Mouse (Mus musculus): Measurements from ENCODE around the gene Clcn3. TPM values are rescaled to one million over a fixed set of nuclear protein-coding genes. Genes with fewer than 3 reads are reported as not detected.

Clcn3 gene
- polyA plus RNA-seq, 1 experiment from 2014 or later: 24.8 TPM

DNA sequence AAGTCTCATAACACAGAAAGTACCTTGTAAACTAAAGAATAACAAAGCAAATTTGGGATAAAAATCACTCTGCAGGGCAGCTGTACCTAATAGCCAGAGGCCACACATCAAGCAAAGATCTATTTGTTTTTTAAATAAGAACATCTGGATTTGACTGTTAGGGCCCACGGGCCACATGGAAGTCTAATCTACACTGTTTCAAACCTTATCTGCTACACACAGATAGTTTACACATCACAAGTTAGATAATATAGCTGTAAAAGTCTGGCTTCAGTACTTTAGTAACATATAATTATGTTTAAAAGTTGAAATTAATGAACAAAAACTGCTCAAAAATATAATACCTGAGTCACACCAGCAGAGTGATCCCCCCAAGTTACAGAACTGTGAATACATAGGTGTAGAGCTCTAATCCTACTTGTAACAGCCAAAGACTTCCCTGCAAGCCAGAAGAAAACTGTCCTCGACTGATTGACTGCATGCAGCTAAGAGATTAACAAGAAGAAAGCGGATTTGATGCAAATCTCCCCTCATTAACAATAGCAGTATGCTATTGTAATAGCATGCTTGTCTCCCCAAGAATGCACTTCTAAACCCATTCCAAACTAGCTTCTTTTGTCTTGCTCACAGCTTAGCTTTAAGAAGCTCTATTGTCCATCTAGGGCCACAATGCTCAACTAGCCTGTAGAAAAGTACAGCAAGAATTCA, 44.2 kb downstream of the Clcn3 start:
- Histone ChIP-seq H3K4me1 (ENCODE audit: control insufficient read depth, insufficient read depth, low read length) (no peaks in the 10 kb centered on the region), H3K27ac (ENCODE audit: low read depth, low read length) (no peak overlapping the region), H3K27me3 (ENCODE audit: control insufficient read depth, insufficient read depth, low read length) (no peaks in the 10 kb centered on the region), H3K9me3 (ENCODE audit: control insufficient read depth, low read length) (no peaks in the 10 kb centered on the region), H3K36me3 (ENCODE audit: control insufficient read depth, insufficient read depth, low read length) (no peaks in the 10 kb centered on the region), H3K4me2 (replicated peaks; ENCODE audit: low read depth, low read length) (no peak overlapping the region), H3K4me3 (ENCODE audit: low read length) (no peak overlapping the region), H3K9ac (ENCODE audit: low read depth, low read length) (no peak overlapping the region)
- ATAC-seq (ENCODE audit: low FRiP score, low TSS enrichment): no peak
- 79% methylated on average over 3 of the region's 3 CpGs for WGBS

DNA sequence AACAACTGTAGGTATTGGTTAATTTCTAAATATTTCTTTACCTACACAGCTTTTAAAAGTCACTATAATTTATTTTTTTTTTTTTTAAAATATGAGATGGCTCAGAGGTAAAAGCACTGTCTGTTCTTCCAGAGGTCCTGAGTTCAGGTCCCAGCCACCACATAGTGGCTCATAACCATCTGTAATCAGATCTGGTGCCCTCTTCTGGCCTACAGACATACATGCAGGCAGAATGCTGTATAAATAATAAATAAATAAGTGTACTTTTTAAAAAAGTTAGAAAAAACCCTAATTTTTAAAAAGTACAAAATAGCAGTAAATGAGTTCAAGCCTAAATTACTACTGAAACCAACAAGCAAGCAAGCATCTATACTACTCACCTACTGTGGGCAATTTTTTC, 49.5 kb downstream of the Clcn3 start:
- ATAC-seq (ENCODE audit: low FRiP score, low TSS enrichment): no peak
- Histone ChIP-seq H3K9ac (ENCODE audit: low read depth, low read length) (no peak overlapping the region), H3K27me3 (ENCODE audit: control insufficient read depth, insufficient read depth, low read length) (no peaks in the 10 kb centered on the region), H3K4me1 (ENCODE audit: control insufficient read depth, insufficient read depth, low read length) (no peaks in the 10 kb centered on the region), H3K27ac (ENCODE audit: low read depth, low read length) (no peak overlapping the region), H3K4me2 (replicated peaks; ENCODE audit: low read depth, low read length) (no peak overlapping the region), H3K4me3 (ENCODE audit: low read length) (no peak overlapping the region), H3K36me3 (ENCODE audit: control insufficient read depth, insufficient read depth, low read length) (no peaks in the 10 kb centered on the region), H3K9me3 (ENCODE audit: control insufficient read depth, low read length) (no peaks in the 10 kb centered on the region)

DNA sequence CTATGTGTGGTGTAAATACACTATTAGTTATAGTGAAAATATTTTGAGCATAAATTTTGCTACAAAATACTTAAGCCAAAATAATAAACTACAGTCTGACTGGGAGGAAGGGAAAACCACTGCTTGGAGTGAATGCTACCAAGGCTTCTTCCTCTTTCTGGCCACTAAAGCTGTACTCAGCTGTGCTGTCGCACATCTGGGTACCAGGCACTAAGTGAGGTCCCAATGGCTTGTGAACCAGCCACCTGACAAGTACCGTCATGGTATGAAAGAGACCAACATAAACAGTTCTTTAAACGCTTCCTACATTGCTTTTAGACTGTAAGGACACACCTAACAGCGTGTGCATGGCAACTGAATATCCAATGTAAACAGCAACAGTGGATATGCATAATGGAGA, 62.9 kb downstream of the Clcn3 start:
- WGBS: 94% methylated on average over 4 of the region's 4 CpGs
- H3K4me3 ChIP-seq (ENCODE audit: low read length): no peak overlapping the region
- ATAC-seq (ENCODE audit: low FRiP score, low TSS enrichment): no peak

DNA sequence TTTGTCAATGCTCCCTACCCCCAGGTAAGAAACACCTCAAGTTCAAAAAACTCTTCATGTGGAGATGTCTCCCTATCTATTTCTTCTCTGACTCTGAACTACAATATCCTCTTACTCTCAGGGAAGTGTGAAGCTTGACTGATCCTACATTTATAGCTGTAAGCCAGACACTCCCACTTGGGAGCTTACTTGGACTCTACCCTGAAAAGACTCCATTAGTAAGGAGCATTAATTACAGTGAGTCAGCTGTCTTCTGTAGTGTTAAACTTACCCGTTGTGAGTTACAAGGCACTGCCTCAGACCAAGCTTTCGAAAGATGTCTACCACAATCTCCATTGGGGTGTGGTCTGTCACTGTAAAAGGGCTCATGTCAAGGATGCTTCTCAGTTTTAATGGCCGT, 64.0 kb downstream of the Clcn3 start:
- ATAC-seq (ENCODE audit: low FRiP score, low TSS enrichment): peak; percentile 66; the same call in 1 of the 2 replicates
- H3K27me3 ChIP-seq (ENCODE audit: control insufficient read depth, insufficient read depth, low read length): no peaks in the 10 kb centered on the region

More for the DNA sequence above, 62.9 kb downstream of the Clcn3 start:
- 0 out of 2 replicates have a peak, but pooled peaks cover 3% of the 10 kb centered on the region for H3K4me1 ChIP-seq (ENCODE audit: control insufficient read depth, insufficient read depth, low read length)
- no peak overlapping the region for H3K9ac ChIP-seq (ENCODE audit: low read depth, low read length)
- H3K27ac ChIP-seq (ENCODE audit: low read depth, low read length): no peak overlapping the region
- no peaks in the 10 kb centered on the region for H3K9me3 ChIP-seq (ENCODE audit: control insufficient read depth, low read length)
- H3K27me3 ChIP-seq (ENCODE audit: control insufficient read depth, insufficient read depth, low read length): no peaks in the 10 kb centered on the region
- no peak overlapping the region for H3K4me2 ChIP-seq (replicated peaks; ENCODE audit: low read depth, low read length)
- H3K36me3 ChIP-seq (ENCODE audit: control insufficient read depth, insufficient read depth, low read length): no peaks in the 10 kb centered on the region

DNA sequence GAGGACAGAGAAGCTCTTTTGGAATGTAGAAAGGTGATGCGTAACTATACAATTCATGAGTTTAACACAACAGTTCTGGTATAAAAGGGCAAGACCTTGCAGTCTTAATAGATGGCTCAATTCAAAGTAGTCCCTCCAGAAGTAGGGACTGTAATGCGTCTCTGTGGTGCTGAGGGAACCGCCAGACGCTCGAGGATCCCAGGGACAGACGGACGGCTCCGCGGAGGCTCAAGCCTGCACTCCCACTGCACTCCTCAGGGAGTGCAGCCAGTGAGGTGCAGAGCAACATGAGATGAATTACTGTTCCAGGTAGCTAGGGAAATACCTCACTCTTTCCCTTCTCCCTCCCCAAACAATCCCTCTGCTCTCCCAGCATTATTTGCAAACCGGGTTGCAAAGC, 70.5 kb downstream of the Clcn3 start:
- 48% methylated on average over 10 of the region's 10 CpGs for WGBS
- no peak for ATAC-seq (ENCODE audit: low FRiP score, low TSS enrichment)

More for the DNA sequence above, 64.0 kb downstream of the Clcn3 start:
- 53% methylated on average over 3 of the region's 3 CpGs for WGBS
- Histone ChIP-seq H3K4me3 (ENCODE audit: low read length) (no peak overlapping the region), H3K4me1 (ENCODE audit: control insufficient read depth, insufficient read depth, low read length) (0 out of 2 replicates have a peak, but pooled peaks cover 3% of the 10 kb centered on the region), H3K9me3 (ENCODE audit: control insufficient read depth, low read length) (no peaks in the 10 kb centered on the region), H3K4me2 (replicated peaks; ENCODE audit: low read depth, low read length) (no peak overlapping the region), H3K9ac (ENCODE audit: low read depth, low read length) (no peak overlapping the region), H3K27ac (ENCODE audit: low read depth, low read length) (no peak overlapping the region), H3K36me3 (ENCODE audit: control insufficient read depth, insufficient read depth, low read length) (no peaks in the 10 kb centered on the region)

DNA sequence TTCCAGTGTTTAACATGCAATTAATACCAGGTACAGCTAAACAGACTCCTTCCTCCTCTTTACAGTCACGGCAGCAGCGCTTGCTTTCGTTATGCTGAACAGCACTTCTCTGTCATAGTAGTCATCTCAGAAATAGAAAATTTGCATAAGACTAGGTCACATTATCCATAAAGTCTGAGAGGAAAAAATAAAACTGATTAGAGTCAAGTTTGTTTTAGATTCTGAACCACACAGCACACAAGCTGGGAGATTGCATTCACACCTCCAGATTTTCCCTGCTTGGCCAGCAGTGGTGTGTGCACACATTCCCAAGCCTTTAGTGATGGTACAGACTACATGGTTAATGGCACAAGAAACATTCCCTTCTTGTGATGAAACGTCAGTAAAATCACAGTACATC, 71.0 kb downstream of the Clcn3 start:
- ATAC-seq (ENCODE audit: low FRiP score, low TSS enrichment): no peak
- H3K4me1 ChIP-seq (ENCODE audit: control insufficient read depth, insufficient read depth, low read length): no peaks in the 10 kb centered on the region
- WGBS: 78% methylated on average over 4 of the region's 4 CpGs
- no peak overlapping the region for H3K27ac ChIP-seq (ENCODE audit: low read depth, low read length)
- no peak overlapping the region for H3K4me3 ChIP-seq (ENCODE audit: low read length)
- H3K9me3 ChIP-seq (ENCODE audit: control insufficient read depth, low read length): no peaks in the 10 kb centered on the region
- H3K36me3 ChIP-seq (ENCODE audit: control insufficient read depth, insufficient read depth, low read length): peaks cover 10% of the 10 kb centered on the region
- H3K4me2 ChIP-seq (replicated peaks; ENCODE audit: low read depth, low read length): no peak overlapping the region
- no peak overlapping the region for H3K9ac ChIP-seq (ENCODE audit: low read depth, low read length)
- H3K27me3 ChIP-seq (ENCODE audit: control insufficient read depth, insufficient read depth, low read length): no peaks in the 10 kb centered on the region

More for the DNA sequence above, 70.5 kb downstream of the Clcn3 start:
- Histone ChIP-seq H3K4me3 (ENCODE audit: low read length) (no peak overlapping the region), H3K9me3 (ENCODE audit: control insufficient read depth, low read length) (no peaks in the 10 kb centered on the region), H3K27me3 (ENCODE audit: control insufficient read depth, insufficient read depth, low read length) (no peaks in the 10 kb centered on the region), H3K27ac (ENCODE audit: low read depth, low read length) (no peak overlapping the region), H3K9ac (ENCODE audit: low read depth, low read length) (no peak overlapping the region), H3K36me3 (ENCODE audit: control insufficient read depth, insufficient read depth, low read length) (peaks cover 10% of the 10 kb centered on the region; the same call in 1 of the 2 replicates), H3K4me1 (ENCODE audit: control insufficient read depth, insufficient read depth, low read length) (no peaks in the 10 kb centered on the region), H3K4me2 (replicated peaks; ENCODE audit: low read depth, low read length) (no peak overlapping the region)

DNA sequence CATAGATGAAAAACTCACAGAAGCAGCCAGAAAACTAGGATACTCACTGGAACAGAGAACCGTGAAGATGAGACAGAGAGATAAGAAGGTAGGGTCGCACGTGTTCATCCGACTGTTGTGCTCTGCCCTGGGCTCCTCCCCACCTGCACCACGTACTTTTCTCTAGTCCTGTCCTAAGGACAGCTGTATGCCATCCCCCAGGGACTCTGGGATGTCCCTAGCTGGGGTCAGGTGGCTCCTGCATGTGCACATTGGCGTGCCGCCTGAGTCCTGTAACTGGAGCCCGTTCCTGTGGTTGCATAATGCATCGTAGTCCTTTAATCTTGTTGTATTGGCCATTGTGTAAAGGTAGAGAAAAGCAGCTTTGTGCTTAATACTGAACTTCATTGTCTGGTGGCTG, 83.0 kb downstream of the Clcn3 start:
- H3K4me3 ChIP-seq (ENCODE audit: low read length): no peak overlapping the region
- no peak overlapping the region for H3K4me2 ChIP-seq (replicated peaks; ENCODE audit: low read depth, low read length)
- no peaks in the 10 kb centered on the region for H3K9me3 ChIP-seq (ENCODE audit: control insufficient read depth, low read length)
- H3K36me3 ChIP-seq (ENCODE audit: control insufficient read depth, insufficient read depth, low read length): peaks cover 25% of the 10 kb centered on the region; the same call in 1 of the 2 replicates
- ATAC-seq (ENCODE audit: low FRiP score, low TSS enrichment): 0 out of 2 replicates have a peak, but pooled peaks have one; percentile 55
- no peak overlapping the region for H3K9ac ChIP-seq (ENCODE audit: low read depth, low read length)
- peaks cover 8% of the 10 kb centered on the region for H3K4me1 ChIP-seq (ENCODE audit: control insufficient read depth, insufficient read depth, low read length)
- no peak overlapping the region for H3K27ac ChIP-seq (ENCODE audit: low read depth, low read length)
- 59% methylated on average over 9 of the region's 9 CpGs for WGBS
- H3K27me3 ChIP-seq (ENCODE audit: control insufficient read depth, insufficient read depth, low read length): no peaks in the 10 kb centered on the region

DNA sequence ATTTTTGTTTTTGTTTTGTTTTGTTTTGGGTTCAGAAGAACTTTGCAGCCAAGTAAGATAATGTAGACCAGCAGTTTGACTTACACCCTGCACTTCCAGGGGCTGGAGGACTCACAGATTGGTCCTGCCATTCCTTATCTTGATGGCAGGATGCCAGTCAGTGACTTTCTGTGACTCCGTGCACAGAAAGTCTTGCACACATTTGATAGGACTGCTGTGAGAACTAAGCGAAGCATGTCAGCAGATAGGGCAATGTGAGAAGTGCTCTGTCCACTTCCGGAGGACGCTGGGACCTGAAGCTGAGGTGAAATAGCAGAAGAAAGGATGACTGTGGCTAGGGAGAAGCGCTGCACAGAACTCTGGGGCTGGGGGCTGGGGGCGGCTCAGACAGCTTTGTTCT, 87.2 kb downstream of the Clcn3 start:
- Histone ChIP-seq H3K27me3 (ENCODE audit: control insufficient read depth, insufficient read depth, low read length) (no peaks in the 10 kb centered on the region), H3K27ac (ENCODE audit: low read depth, low read length) (no peak overlapping the region), H3K4me1 (ENCODE audit: control insufficient read depth, insufficient read depth, low read length) (peaks cover 11% of the 10 kb centered on the region), H3K4me3 (ENCODE audit: low read length) (no peak overlapping the region), H3K9ac (ENCODE audit: low read depth, low read length) (no peak overlapping the region), H3K4me2 (replicated peaks; ENCODE audit: low read depth, low read length) (no peak overlapping the region), H3K36me3 (ENCODE audit: control insufficient read depth, insufficient read depth, low read length) (peaks cover 11% of the 10 kb centered on the region; the same call in 1 of the 2 replicates), H3K9me3 (ENCODE audit: control insufficient read depth, low read length) (no peaks in the 10 kb centered on the region)
- no peak for ATAC-seq (ENCODE audit: low FRiP score, low TSS enrichment)
- WGBS: 71% methylated on average over 6 of the region's 6 CpGs

DNA sequence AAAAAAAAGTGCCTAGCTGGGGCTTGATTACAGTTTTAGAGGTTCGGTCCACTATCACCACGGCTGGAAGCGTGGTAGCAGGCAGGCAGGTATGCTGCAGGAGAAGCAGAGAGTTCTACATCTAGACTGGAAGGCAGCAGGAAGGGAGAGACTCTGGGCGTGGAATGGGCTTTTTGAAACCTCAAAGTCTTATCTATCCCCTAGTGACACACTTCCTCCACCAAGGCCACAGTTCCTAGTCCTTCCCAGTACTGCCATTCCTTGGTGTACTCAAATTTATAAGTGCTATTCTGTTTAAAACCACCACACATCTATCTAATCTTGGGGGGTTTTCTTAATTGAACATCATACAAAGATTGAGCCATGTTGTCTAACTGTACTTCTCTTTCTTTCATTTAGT, 91.3 kb downstream of the Clcn3 start:
- Histone ChIP-seq H3K9ac (ENCODE audit: low read depth, low read length) (no peak overlapping the region), H3K36me3 (ENCODE audit: control insufficient read depth, insufficient read depth, low read length) (no peaks in the 10 kb centered on the region), H3K9me3 (ENCODE audit: control insufficient read depth, low read length) (no peaks in the 10 kb centered on the region), H3K4me2 (replicated peaks; ENCODE audit: low read depth, low read length) (no peak overlapping the region), H3K27ac (ENCODE audit: low read depth, low read length) (no peak overlapping the region), H3K4me3 (ENCODE audit: low read length) (no peak overlapping the region), H3K4me1 (ENCODE audit: control insufficient read depth, insufficient read depth, low read length) (peaks cover 6% of the 10 kb centered on the region; the same call in 1 of the 2 replicates), H3K27me3 (ENCODE audit: control insufficient read depth, insufficient read depth, low read length) (no peaks in the 10 kb centered on the region)
- WGBS: 84% methylated on average over 4 of the region's 4 CpGs
- no peak for ATAC-seq (ENCODE audit: low FRiP score, low TSS enrichment)

All from kidney, embryonic 14.5 days (tissue).